21 mouse cellular contexts compared by ENCODE assay signal in the genomic region with DNA sequence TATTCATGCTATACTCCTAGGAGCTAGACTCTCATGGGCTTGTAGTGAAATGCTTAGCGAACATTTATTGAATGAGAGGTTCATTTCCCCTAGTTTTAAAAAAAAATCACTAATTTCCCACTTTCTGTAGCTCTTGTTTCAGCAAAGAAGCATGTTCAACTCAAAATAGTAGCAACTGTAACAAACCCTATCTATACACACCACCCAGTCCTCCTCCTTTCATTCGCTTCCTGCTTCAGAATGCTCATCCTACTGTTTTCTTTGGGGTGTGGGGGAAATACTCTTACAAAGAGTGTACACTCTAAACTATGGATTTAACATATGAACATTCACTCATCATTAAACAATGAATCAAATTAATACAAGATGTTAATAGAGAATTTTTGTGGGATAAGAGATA. TPM values are rescaled to one million over a fixed set of nuclear protein-coding genes. Genes with fewer than 3 reads are reported as not detected.
DNase-seq lines count a peak whose midpoint lies in the region; ATAC-seq and TF ChIP-seq lines count a peak whose summit lies in the region.
"Had no signal": no experiment of that assay in that cellular context is flagged by ENCODE, and none has a peak within 500 bp of the region (broad histone marks: within the 10 kb centered on the region; RNA-seq: fewer than 3 reads in every experiment).

No protein-coding gene starts in this region.

- H3K27ac ChIP-seq in MEL (ENCODE audit: control insufficient read depth, low read depth, low read length) = peak overlapping the region; percentile 90
- H3K27ac ChIP-seq in liver, embryonic 14.5 days = no peak overlapping the region; the same call in 1 of the 2 replicates
- H3K27ac ChIP-seq: embryonic facial prominence, embryonic 15.5 days; forebrain, embryonic 10.5 days; gastrocnemius, adult 2 months; hindbrain, embryonic 15.5 days had no signal

- intact Hi-C loops in left cerebral cortex, postnatal 25 days (cut with DNase I) = no loop called here

- no peaks in the 10 kb centered on the region for H3K9me3 ChIP-seq in MEL (replicated peaks; ENCODE audit: insufficient read depth, low read length)
- no peaks in the 10 kb centered on the region for H3K9me3 ChIP-seq in liver, embryonic 14.5 days (ENCODE audit: control insufficient read depth, low read length)
- H3K9me3 ChIP-seq: embryonic facial prominence, embryonic 15.5 days; forebrain, embryonic 10.5 days; heart, embryonic 12.5 days; hindbrain, embryonic 15.5 days had no signal

- WGBS in liver, embryonic 14.5 days (ENCODE audit: insufficient replicate concordance) = 39% methylated on average over 2 of the region's 2 CpGs

- no peaks in the 10 kb centered on the region for H3K27me3 ChIP-seq in MEL (ENCODE audit: control insufficient read depth in 1 of 2, insufficient read depth in 2 of 2, low read length in 2 of 2)
- no peaks in the 10 kb centered on the region for H3K27me3 ChIP-seq in liver, embryonic 14.5 days (ENCODE audit: control insufficient read depth, insufficient read depth, low read length)
- H3K27me3 ChIP-seq: embryonic facial prominence, embryonic 15.5 days; heart, embryonic 12.5 days; hindbrain, embryonic 15.5 days had no signal

- peak; percentile 38 to 80; a peak in 3 of 4 replicates for TF ChIP-seq EP300 in MEL (IDR thresholded peaks at IDR 0.05; ENCODE audit: low read depth in 1 of 2, low read length in 2 of 2)
- TF ChIP-seq EP300 in liver, embryonic 14.5 days (IDR thresholded peaks at IDR 0.05; ENCODE audit: low read depth) = no peak

- no peak for TF ChIP-seq RAD21 in MEL (IDR thresholded peaks at IDR 0.05; ENCODE audit: low read depth, low read length)

- no peak for TF ChIP-seq CTCF in MEL (IDR thresholded peaks at IDR 0.05 in 2 of 3, conservative IDR thresholded peaks at IDR 0.05 in 1 of 3; ENCODE audit: control insufficient read depth in 1 of 3, insufficient read depth in 1 of 3, low read depth in 2 of 3, low read length in 3 of 3, poor library complexity in 1 of 3, severe bottlenecking in 1 of 3)
- no peak for TF ChIP-seq CTCF in liver, embryonic 14.5 days (IDR thresholded peaks at IDR 0.05; ENCODE audit: low read depth)

- ATAC-seq in liver, embryonic 14.5 days (ENCODE audit: insufficient read depth) = peak; percentile 78; the same call in 1 of the 2 replicates
- ATAC-seq in megakaryocyte-erythroid progenitor cell, adult 5-6 weeks (replicated peaks; ENCODE audit: low FRiP score, low TSS enrichment, poor library complexity, severe bottlenecking) = peak; percentile 70
- ATAC-seq: forebrain, embryonic 14.5 days had no signal

- H3K4me2 ChIP-seq in liver, embryonic 14.5 days (ENCODE audit: low read depth) = no peak overlapping the region; the same call in 1 of the 2 replicates
- H3K4me2 ChIP-seq: embryonic facial prominence, embryonic 15.5 days; hindbrain, embryonic 15.5 days had no signal

- H3K36me3 ChIP-seq in MEL (ENCODE audit: control insufficient read depth in 1 of 2, insufficient read depth in 2 of 2, low read length in 2 of 2) = peaks cover 0 to 14% of the 10 kb centered on the region in 2 experiments; a peak in 2 of 4 replicates
- H3K36me3 ChIP-seq in liver, embryonic 14.5 days (replicated peaks; ENCODE audit: control insufficient read depth, insufficient read depth, low read depth) = no peaks in the 10 kb centered on the region
- H3K36me3 ChIP-seq: hindbrain, embryonic 15.5 days had no signal

- TF ChIP-seq POLR2A in MEL (IDR thresholded peaks at IDR 0.05; ENCODE audit: control insufficient read depth in 1 of 2, insufficient read depth in 1 of 2, low read depth in 1 of 2, low read length in 2 of 2, poor library complexity in 1 of 2) = no peak

- peaks cover 9% of the 10 kb centered on the region for H3K79me2 ChIP-seq in MEL (ENCODE audit: control insufficient read depth, insufficient read depth, low read length, poor library complexity)

- H3K4me1 ChIP-seq in MEL (ENCODE audit: control insufficient read depth in 1 of 2, insufficient read depth in 2 of 2, low read length in 2 of 2) = peaks cover 7 to 16% of the 10 kb centered on the region in 2 experiments
- H3K4me1 ChIP-seq in liver, embryonic 14.5 days (replicated peaks; ENCODE audit: control insufficient read depth in 2 of 2, insufficient read depth in 2 of 2, low read length in 1 of 2) = peaks cover 3 to 14% of the 10 kb centered on the region in 2 experiments; a peak in 2 of 4 replicates

- H3K4me3 ChIP-seq in MEL (ENCODE audit: control insufficient read depth in 1 of 2, insufficient read depth in 1 of 2, low read depth in 2 of 2, low read length in 2 of 2) = peak overlapping the region in 1 of 2 experiments; percentile 50; a peak in 2 of 4 replicates
- H3K4me3 ChIP-seq in liver, embryonic 14.5 days (ENCODE audit: insufficient read depth in 1 of 2, low read depth in 2 of 2, low read length in 2 of 2) = no peak overlapping the region
- H3K4me3 ChIP-seq: embryonic facial prominence, embryonic 15.5 days; erythroblast, embryonic 14.5 days; forebrain, embryonic 10.5 days; gastrocnemius, adult 2 months; heart, embryonic 12.5 days; hindbrain, embryonic 15.5 days had no signal

- peak overlapping the region; percentile 72 for H3K9ac ChIP-seq in MEL (ENCODE audit: control insufficient read depth, low read depth, low read length, poor library complexity, severe bottlenecking)
- H3K9ac ChIP-seq in liver, embryonic 14.5 days (replicated peaks) = no peak overlapping the region
- H3K9ac ChIP-seq: embryonic facial prominence, embryonic 15.5 days; heart, embryonic 12.5 days; hindbrain, embryonic 15.5 days had no signal

- DNase-seq in 416B (ENCODE audit: low read depth) (peak; percentile 17), MEL (ENCODE audit: low read depth, low spot score) (peak; percentile 82)
- DNase-seq in liver, embryonic 14.5 days (ENCODE audit: low read depth in 3 of 3, low spot score in 3 of 3) = no peak
- DNase-seq in embryo, embryonic 10 days (ENCODE audit: low spot score) = no peak
- no peak for DNase-seq in left cerebral cortex, postnatal 25 days (ENCODE audit: low spot score in 2 of 2)
- DNase-seq: adrenal gland, adult 2 months; adrenal gland, postnatal 25 days; B cell, adult 2 months; cerebellum, adult 11 months; cerebellum, adult 8-10 months; cerebellum, postnatal 25 days; gastrocnemius, adult 2 months; gastrocnemius, postnatal 25 days; heart, postnatal 36 days had no signal

TF ChIP-seq in MEL, 35 proteins besides CTCF, POLR2A, EP300 and RAD21:
- TF ChIP-seq RCOR1 (IDR thresholded peaks at IDR 0.05; ENCODE audit: low read depth, low read length) (peak; percentile 47; the same call in 1 of the 2 replicates), ELF1 (IDR thresholded peaks at IDR 0.05; ENCODE audit: low read depth, low read length) (peak; percentile 60; the same call in 1 of the 2 replicates), TCF12 (IDR thresholded peaks at IDR 0.05; ENCODE audit: low read depth, low read length) (peak; percentile 72), NELFE (IDR thresholded peaks at IDR 0.05; ENCODE audit: low read depth, low read length) (no peak), MXI1 (IDR thresholded peaks at IDR 0.05; ENCODE audit: low read depth, low read length) (no peak; the same call in none of the 2 replicates), SIN3A (IDR thresholded peaks at IDR 0.05; ENCODE audit: low read length) (no peak; the same call in 1 of the 2 replicates), ZNF384 (IDR thresholded peaks at IDR 0.05; ENCODE audit: low read depth, low read length) (peak; percentile 56; the same call in 1 of the 2 replicates), GATA1 (IDR thresholded peaks at IDR 0.05; ENCODE audit: low read depth, low read length) (0 out of 2 replicates have a peak, but pooled peaks have one; percentile 60), TAL1 (IDR thresholded peaks at IDR 0.05; ENCODE audit: low read length) (peak; percentile 53), ETS1 (IDR thresholded peaks at IDR 0.05; ENCODE audit: low read depth, low read length) (peak; percentile 51)

RNA-seq across cellular contexts. Expression of a gene that starts 43.3 kb away (rescaled TPM):
- 9.7 and 11.8 TPM in 2 replicates for total RNA-seq in MEL (2012; rRNA removed)
- 100 to 1,000 TPM in 1 of 2 experiments, 10 to 100 TPM in 1; 15.4 to 200 TPM for polyA plus RNA-seq in MEL (2012; ENCODE audit: insufficient read depth in 1 of 2, insufficient read length in 2 of 2, low read depth in 1 of 2, low replicate concordance in 2 of 2, missing spikeins in 1 of 2)
- polyA plus RNA-seq in liver, embryonic 14.5 days (2012; rRNA removed) = 3.0 and 3.6 TPM in 2 replicates
- 3.0 and 3.1 TPM in 2 replicates for polyA plus RNA-seq in liver, embryonic 14.5 days (2014; fragmentation: Nextera tagmentation; extraction: Ambion mirVana)
- total RNA-seq in megakaryocyte-erythroid progenitor cell, adult 5-6 weeks (2014; fragmentation: Nextera tagmentation) = 47.6 and 49.7 TPM in 2 replicates
- 32.2 and 53.2 TPM in 2 replicates for total RNA-seq in megakaryocyte-erythroid progenitor cell, adult 5-6 weeks (2017)
- total RNA-seq in left cerebral cortex, postnatal 25 days (2021) = 10 to 100 TPM; 56.9 to 67.5 TPM

Comparison
In these comparisons a context has a peak if more than half of its experiments do, and no peak if none do; other contexts are left out.
1. DNase-seq: peak in 416B (single experiment) and MEL (single experiment); none in liver, embryonic 14.5 days (0 of 3), embryo, embryonic 10 days (single experiment) and left cerebral cortex, postnatal 25 days (0 of 2).